Mouse (Mus musculus) C2C12 (cell line): ENCODE results near the gene Macrod1. TPM values are rescaled to one million over a fixed set of nuclear protein-coding genes. Genes with fewer than 3 reads are reported as not detected.

Experiments
- H3K27me3 ChIP-seq: one replicate; pipeline ENCODE4 v1.6.1; 2011; ENCODE audit not compliant: control insufficient read depth, insufficient read depth, insufficient read length
- H3K36me3 ChIP-seq: one replicate; pipeline ENCODE4 v1.6.1; 2011; ENCODE audit not compliant: control insufficient read depth, insufficient read depth
- H3K4me3 ChIP-seq: one replicate; pipeline ENCODE4 v1.5.1; 2011; ENCODE audit warnings: mild to moderate bottlenecking, control low read depth; ENCODE audit not compliant: poor library complexity, insufficient read depth, severe bottlenecking
- H3K79me2 ChIP-seq: one replicate; pipeline ENCODE4 v1.6.1; 2011; ENCODE audit not compliant: control insufficient read depth, insufficient read depth
- H3K79me3 ChIP-seq: one replicate; pipeline ENCODE4 v1.6.1; 2011; ENCODE audit warnings: low read depth, control low read depth
- H3ac ChIP-seq: one replicate; pipeline ENCODE3; 2011; ENCODE audit warnings: low read depth; ENCODE audit not compliant: control insufficient read depth, insufficient read length
- CEBPB ChIP-seq: IDR thresholded peaks from one replicate; pipeline ENCODE4 v1.6.1; 2011; ENCODE audit warnings: low read depth, mild to moderate bottlenecking, control low read depth, moderate library complexity
- CTCF ChIP-seq: IDR thresholded peaks from one replicate; pipeline ENCODE4 v1.5.1; 2011; ENCODE audit not compliant: control insufficient read depth, insufficient read depth, insufficient read length
- FOSL1 ChIP-seq: IDR thresholded peaks from one replicate; pipeline ENCODE4 v1.8.0; 2011; ENCODE audit warnings: mild to moderate bottlenecking, low read length; ENCODE audit not compliant: poor library complexity, insufficient read depth, severe bottlenecking
- MAX ChIP-seq: IDR thresholded peaks from one replicate; pipeline ENCODE4 v1.6.1; 2011; ENCODE audit warnings: mild to moderate bottlenecking, control low read depth
- MYOD1 ChIP-seq: IDR thresholded peaks from one replicate; pipeline ENCODE4 v1.6.1; 2011; ENCODE audit warnings: low read depth; ENCODE audit not compliant: control insufficient read depth, insufficient read length
- MYOG ChIP-seq: IDR thresholded peaks from one replicate; pipeline ENCODE4 v1.6.1; 2011; ENCODE audit not compliant: control insufficient read depth, insufficient read length; ENCODE audit errors: extremely low read depth
- USF1 ChIP-seq: IDR thresholded peaks from one replicate; pipeline ENCODE4 v1.6.1; 2011; ENCODE audit warnings: low read depth, mild to moderate bottlenecking, control low read depth, moderate library complexity
- long read RNA-seq, 2 experiments: library from polyadenylated mRNA; unstranded; transcript quantifications; one replicate each; pipeline ENCODE4 v2.0.0; 2019 to 2020
- polyA plus RNA-seq: library from polyadenylated mRNA; unstranded; fragments of >200 nt; fragmentation: generic; extraction: Trizol; gene quantifications from one replicate; pipeline ENCODE4 v1.2.1, GENCODE M21; 2012; ENCODE audit warnings: missing spikeins

The Macrod1 gene
- polyA plus RNA-seq: 8.3 TPM
- long read RNA-seq, experiment 1, transcript Macrod1-201 (11 exons, 1,228 nt): major isoform, 9 of 16 reads
- long read RNA-seq, experiment 1, partial matches to known transcripts: 4 of 16 reads
- long read RNA-seq, experiment 1, other reads (novel, unspliced or antisense): 3 of 16 reads
- long read RNA-seq, experiment 2, partial matches to known transcripts: 0 of 12 reads
- long read RNA-seq, experiment 2, other reads (novel, unspliced or antisense): 12 of 12 reads

DNA sequence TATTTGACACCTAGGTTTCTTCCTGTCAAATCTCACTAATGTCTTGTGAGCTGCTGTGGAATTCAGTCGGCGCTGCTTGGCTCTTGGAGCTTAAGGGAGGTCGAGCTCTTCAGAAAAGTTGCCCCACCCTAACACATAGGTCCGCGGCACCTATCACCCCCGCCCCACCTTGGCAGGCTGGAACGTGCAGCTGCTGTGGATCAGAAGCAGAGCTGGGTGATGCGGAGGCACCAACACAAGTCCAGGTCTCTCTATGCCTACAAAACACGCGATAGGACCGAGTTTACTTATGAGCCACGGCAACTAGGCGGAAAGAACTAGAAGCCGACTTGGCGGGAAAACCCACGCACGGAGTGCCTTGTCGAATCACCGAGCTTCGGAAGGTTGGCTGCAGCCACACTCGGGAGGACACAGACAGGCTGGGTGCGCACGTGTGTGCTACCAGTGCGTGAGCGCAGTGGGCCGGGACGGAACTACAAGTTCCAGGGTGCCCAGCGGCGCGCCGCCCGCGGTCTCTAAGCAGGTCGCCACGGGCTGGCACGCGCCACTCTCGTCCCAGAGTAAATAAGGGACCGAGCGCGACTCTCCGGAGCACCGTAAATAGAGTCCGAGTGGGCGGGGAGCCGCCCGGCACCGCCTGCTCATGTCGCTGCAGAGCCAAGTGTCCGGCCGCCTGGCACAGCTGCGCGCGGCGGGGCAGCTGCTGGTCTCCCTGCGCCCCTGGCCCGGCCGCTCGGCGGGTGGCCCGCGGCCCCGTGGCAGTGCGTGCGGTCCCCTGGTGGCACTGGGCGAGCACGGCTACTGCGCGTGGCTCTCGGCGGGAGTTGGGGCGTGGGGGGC lies at the start of gene Macrod1:
Macrod1 (plus strand) TSS at position 563 of the 840 bp plus-strand sequence.
- no peaks in the 10 kb centered on the region for H3K36me3 ChIP-seq
- no peaks in the 10 kb centered on the region for H3K27me3 ChIP-seq
- H3K79me3 ChIP-seq: no peaks in the 10 kb centered on the region
- TF ChIP-seq CTCF: peak; percentile 10
- TF ChIP-seq MAX: peak; percentile 89
- no peak for TF ChIP-seq MYOD1
- H3ac ChIP-seq: peak within 1 kb of the TSS; percentile 75
- peak within 1 kb of the TSS; percentile 22 for H3K4me3 ChIP-seq
- no peaks in the 10 kb centered on the region for H3K79me2 ChIP-seq

DNA sequence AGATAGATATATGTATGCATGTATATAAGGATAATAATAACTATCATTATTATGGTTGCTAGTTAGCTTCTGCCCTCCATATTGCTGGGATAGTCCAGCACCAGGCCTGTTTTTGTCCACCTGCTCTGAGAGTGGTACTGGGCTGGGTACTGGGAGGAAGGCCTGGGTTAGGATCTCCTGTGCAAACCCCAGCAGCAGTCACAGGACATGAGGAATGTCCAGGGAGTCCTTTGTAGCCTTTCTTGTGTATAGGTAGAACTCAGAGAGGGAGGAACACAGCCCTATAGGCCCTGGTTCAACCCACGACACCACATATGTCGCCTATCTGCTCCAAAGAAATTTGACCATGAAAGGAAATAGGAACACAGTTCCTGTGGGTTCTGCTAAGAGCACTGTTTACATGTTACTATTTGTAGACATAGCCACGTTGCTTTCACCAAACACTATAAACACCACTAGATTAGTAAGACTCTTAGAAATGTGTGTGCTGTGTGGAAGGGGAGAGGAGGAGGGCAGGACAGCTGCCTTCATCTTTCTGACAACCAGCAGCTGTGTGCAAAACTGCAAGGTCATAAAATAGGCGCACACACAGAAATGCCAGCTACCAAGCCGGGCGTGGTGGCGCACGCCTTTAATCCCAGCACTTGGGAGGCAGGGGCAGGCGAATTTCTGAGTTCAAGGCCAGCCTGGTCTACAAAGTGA lies 49.6 kb upstream of the Macrod1 start:
- no peaks in the 10 kb centered on the region for H3K27me3 ChIP-seq

DNA sequence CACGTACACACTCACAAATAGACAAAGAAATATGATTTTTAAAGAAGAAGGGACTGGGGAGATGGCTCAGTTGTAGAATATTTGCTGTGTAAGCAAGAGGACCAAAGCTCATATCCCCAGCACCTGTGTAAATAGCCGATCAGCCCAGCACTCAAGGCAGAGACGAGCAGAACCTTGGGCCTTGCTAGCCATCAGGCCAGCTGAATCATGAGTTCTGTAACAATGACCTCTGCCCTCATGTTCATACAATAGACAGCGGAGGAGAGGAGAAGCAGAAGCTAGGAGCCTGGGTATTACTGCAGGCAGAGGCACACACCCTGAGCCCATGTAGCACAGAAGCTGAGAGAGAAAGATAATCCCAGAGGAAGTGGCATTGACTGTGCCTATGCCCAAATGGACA lies 44.2 kb upstream of the Macrod1 start:
- no peak for TF ChIP-seq MAX
- no peak for TF ChIP-seq MYOG
- TF ChIP-seq FOSL1: no peak
- no peak for TF ChIP-seq CEBPB
- no peak for TF ChIP-seq CTCF
- no peak for TF ChIP-seq USF1
- no peak for TF ChIP-seq MYOD1
- no peak overlapping the region for H3ac ChIP-seq
- no peaks in the 10 kb centered on the region for H3K27me3 ChIP-seq
- no peaks in the 10 kb centered on the region for H3K79me3 ChIP-seq
- H3K4me3 ChIP-seq: no peak overlapping the region
- peaks cover 12% of the 10 kb centered on the region for H3K36me3 ChIP-seq
- no peaks in the 10 kb centered on the region for H3K79me2 ChIP-seq

More for the DNA sequence above, 49.6 kb upstream of the Macrod1 start:
- no peaks in the 10 kb centered on the region for H3K36me3 ChIP-seq
- H3ac ChIP-seq: no peak overlapping the region
- H3K79me3 ChIP-seq: no peaks in the 10 kb centered on the region
- no peaks in the 10 kb centered on the region for H3K79me2 ChIP-seq
- TF ChIP-seq CEBPB (no peak), MYOD1 (no peak), USF1 (no peak), CTCF (no peak), FOSL1 (no peak), MAX (no peak), MYOG (no peak)
- no peak overlapping the region for H3K4me3 ChIP-seq

DNA sequence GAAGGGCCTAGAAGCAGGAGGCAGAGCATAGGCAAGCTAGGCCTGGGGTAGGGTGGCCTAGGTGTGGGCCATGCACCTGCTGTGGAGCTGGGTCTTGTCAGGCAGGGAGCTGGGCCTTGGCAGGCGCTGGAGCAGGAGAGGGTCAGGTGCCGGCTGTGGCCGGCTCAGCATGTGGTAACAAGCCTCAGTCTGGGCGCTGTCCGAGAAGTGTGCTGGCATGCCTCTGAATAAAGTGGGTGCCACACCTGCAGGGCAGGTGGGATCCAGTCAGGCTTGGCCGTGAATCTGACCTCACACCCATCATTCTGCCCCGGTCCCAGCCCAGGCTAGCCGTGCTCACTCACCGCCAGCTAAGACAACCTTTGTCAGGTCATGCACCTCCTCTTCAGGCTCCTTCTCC lies 42.6 kb upstream of the Macrod1 start:
- H3K27me3 ChIP-seq: no peaks in the 10 kb centered on the region
- H3K79me3 ChIP-seq: no peaks in the 10 kb centered on the region
- TF ChIP-seq FOSL1 (no peak), USF1 (no peak), MYOG (no peak), CTCF (no peak), MYOD1 (no peak), MAX (no peak), CEBPB (no peak)
- H3K4me3 ChIP-seq: no peak overlapping the region
- no peaks in the 10 kb centered on the region for H3K79me2 ChIP-seq
- no peak overlapping the region for H3ac ChIP-seq
- H3K36me3 ChIP-seq: peaks cover 17% of the 10 kb centered on the region

DNA sequence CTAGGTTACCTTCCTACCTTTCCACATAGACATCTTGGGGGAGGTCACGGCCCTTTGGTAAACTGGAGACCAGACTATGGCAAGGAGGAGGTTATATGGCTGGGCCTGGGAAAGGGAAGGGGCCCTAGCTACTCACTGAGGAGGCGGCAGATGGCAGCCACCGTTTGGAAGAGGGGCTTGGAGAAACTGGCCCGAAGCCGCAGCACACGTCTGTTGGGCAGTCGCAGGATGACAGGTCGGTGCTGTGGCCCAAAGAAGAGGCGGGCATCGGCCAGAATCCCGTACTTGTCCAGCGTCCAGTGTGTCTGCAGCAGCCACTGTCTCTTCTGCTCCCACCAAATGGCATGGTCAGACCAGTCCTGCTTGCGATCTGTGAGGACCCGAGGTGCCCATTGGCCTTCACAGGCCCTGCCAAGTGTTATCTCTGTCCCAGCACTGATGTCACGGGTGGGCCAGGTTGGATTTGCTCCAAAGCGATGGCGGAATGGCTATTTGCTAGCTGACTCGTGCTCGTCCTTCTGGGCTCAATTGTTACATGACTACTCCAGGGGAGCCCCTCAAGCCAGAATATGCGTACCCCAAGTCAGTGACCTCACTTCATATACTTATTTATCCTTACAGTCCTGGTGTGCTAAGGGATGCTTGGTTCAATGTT lies 42.0 kb upstream of the Macrod1 start:
- H3K79me3 ChIP-seq: no peaks in the 10 kb centered on the region
- H3K4me3 ChIP-seq: no peak overlapping the region
- H3ac ChIP-seq: no peak overlapping the region
- peaks cover 19% of the 10 kb centered on the region for H3K36me3 ChIP-seq
- H3K79me2 ChIP-seq: no peaks in the 10 kb centered on the region
- TF ChIP-seq USF1 (no peak), MAX (no peak), MYOG (no peak), FOSL1 (no peak), MYOD1 (no peak), CEBPB (no peak), CTCF (no peak)
- H3K27me3 ChIP-seq: no peaks in the 10 kb centered on the region
